Mouse (Mus musculus) forebrain, embryonic 11.5 days (tissue): Measurements from ENCODE around the gene Ctse. TPM values are rescaled to one million over a fixed set of nuclear protein-coding genes. Genes with fewer than 3 reads are reported as not detected.
"Not testable (repeated sequence)": the region's sequence is repeated elsewhere in the genome, so short reads cannot be mapped to it uniquely, and the experiment has no call there.

Source experiments
- ATAC-seq: fragments of 200-750 bp; cut with Nextera tagmentation; replicated peaks from 2 replicates; pipeline ENCODE4 v1.8.0; 2017; ENCODE audit warnings: moderate TSS enrichment; ENCODE audit not compliant: low FRiP score
- DNase-seq: peaks from one replicate; pipeline ENCODE4 v3.0.0-alpha.2; 2017; ENCODE audit warnings: low spot score
- H3K27ac ChIP-seq: fragments of 300-500 bp; sonication (generic); 2 replicates; pipeline ENCODE4 v1.5.1; 2014; ENCODE audit warnings: low read depth, low read length
- H3K27me3 ChIP-seq: fragments of 300-500 bp; sonication (generic); 2 replicates; pipeline ENCODE4 v1.6.1; 2014; ENCODE audit warnings: mild to moderate bottlenecking, low read length, mixed read lengths; ENCODE audit not compliant: control insufficient read depth, insufficient read depth
- H3K36me3 ChIP-seq: fragments of 300-500 bp; sonication (generic); 2 replicates; pipeline ENCODE4 v1.6.1; 2014; ENCODE audit warnings: mild to moderate bottlenecking, low read length, moderate library complexity, mixed read lengths; ENCODE audit not compliant: control insufficient read depth, insufficient read depth
- H3K4me1 ChIP-seq: fragments of 300-500 bp; sonication (generic); replicated peaks from 2 replicates; pipeline ENCODE4 v1.6.1; 2014; ENCODE audit warnings: low read length, mixed read lengths; ENCODE audit not compliant: control insufficient read depth, insufficient read depth
- H3K4me2 ChIP-seq: fragments of 300-500 bp; sonication (generic); 2 replicates; pipeline ENCODE4 v1.6.1; 2014; ENCODE audit warnings: low read depth, mild to moderate bottlenecking, low read length, moderate library complexity, mixed read lengths; ENCODE audit not compliant: severe bottlenecking
- H3K4me3 ChIP-seq: fragments of 300-500 bp; sonication (generic); 2 replicates; pipeline ENCODE4 v1.5.1; 2014; ENCODE audit warnings: low read depth, low read length
- H3K9ac ChIP-seq: fragments of 300-500 bp; sonication (generic); 2 replicates; pipeline ENCODE4 v1.6.1; 2014; ENCODE audit warnings: low read length
- H3K9me3 ChIP-seq: fragments of 300-500 bp; sonication (generic); 2 replicates; pipeline ENCODE4 v1.6.1; 2016; ENCODE audit warnings: low read length, mixed read lengths; ENCODE audit not compliant: control insufficient read depth
- WGBS: fragments of 180-500 bp; shearing (Covaris S2); extraction: QIAGEN DNeasy Blood & Tissue Kit; methylation state at CpG from one replicate; pipeline ENCODE4 v1.1.7; 2014; 5-methylcytosine and 5-hydroxymethylcytosine counted together
- polyA plus RNA-seq: library from polyadenylated mRNA; unstranded; fragments of >200 nt; fragmentation: Nextera tagmentation; extraction: Ambion mirVana; gene quantifications from 2 replicates; pipeline ENCODE4 v1.2.1, GENCODE M21; 2014

The Ctse gene
- polyA plus RNA-seq, 1 experiment from 2014 or later = 0.35 TPM

GRCm38 (mm10) chr1:131616546-131617220 is 21.4 kb upstream of the Ctse start:
- Histone ChIP-seq H3K27me3 (no peaks in the 10 kb centered on the region), H3K9ac (no peak overlapping the region), H3K27ac (no peak overlapping the region), H3K4me3 (no peak overlapping the region), H3K36me3 (no peaks in the 10 kb centered on the region), H3K9me3 (no peaks in the 10 kb centered on the region; the same call in 1 of the 2 replicates), H3K4me1 (no peaks in the 10 kb centered on the region), H3K4me2 (no peak overlapping the region)
- WGBS = 84% methylated on average over 5 of the region's 5 CpGs
- ATAC-seq (no peak), DNase-seq (no peak)

- WGBS = 86% methylated on average over 1 of the region's 1 CpGs
- H3K36me3 ChIP-seq = no peaks in the 10 kb centered on the region
- no peak overlapping the region for H3K27ac ChIP-seq
- no peaks in the 10 kb centered on the region for H3K27me3 ChIP-seq
- H3K4me3 ChIP-seq = no peak overlapping the region
- no peak overlapping the region for H3K9ac ChIP-seq
- no peak for ATAC-seq
- no peaks in the 10 kb centered on the region for H3K4me1 ChIP-seq
- DNase-seq = no peak
- H3K4me2 ChIP-seq = no peak overlapping the region
- no peaks in the 10 kb centered on the region; the same call in 1 of the 2 replicates for H3K9me3 ChIP-seq
Observed at GRCm38 (mm10) chr1:131618576-131618975, 19.5 kb upstream of the Ctse start.

- H3K36me3 ChIP-seq = no peaks in the 10 kb centered on the region
- H3K4me3 ChIP-seq = no peak overlapping the region
- H3K9me3 ChIP-seq = no peaks in the 10 kb centered on the region; the same call in 1 of the 2 replicates
- H3K27me3 ChIP-seq = no peaks in the 10 kb centered on the region
- 91% methylated on average over 7 of the region's 7 CpGs for WGBS
- H3K4me2 ChIP-seq = no peak overlapping the region
- no peak for ATAC-seq
- no peak for DNase-seq
- no peaks in the 10 kb centered on the region for H3K4me1 ChIP-seq
- no peak overlapping the region for H3K27ac ChIP-seq
- no peak overlapping the region for H3K9ac ChIP-seq
Observed at GRCm38 (mm10) chr1:131619348-131619747, 18.8 kb upstream of the Ctse start.

- ATAC-seq = no peak
- no peaks in the 10 kb centered on the region for H3K4me1 ChIP-seq
- H3K4me2 ChIP-seq = no peak overlapping the region
- no peak overlapping the region for H3K4me3 ChIP-seq
- H3K9ac ChIP-seq = no peak overlapping the region
- H3K27ac ChIP-seq = no peak overlapping the region
- 87% methylated on average over 3 of the region's 3 CpGs for WGBS
- H3K27me3 ChIP-seq = no peaks in the 10 kb centered on the region
- H3K36me3 ChIP-seq = no peaks in the 10 kb centered on the region
- no peaks in the 10 kb centered on the region; the same call in 1 of the 2 replicates for H3K9me3 ChIP-seq
- DNase-seq = no peak
Observed at GRCm38 (mm10) chr1:131623644-131624043, 14.5 kb upstream of the Ctse start.

GRCm38 (mm10) chr1:131624175-131624835 is 13.8 kb upstream of the Ctse start:
- Histone ChIP-seq H3K4me1 (no peaks in the 10 kb centered on the region), H3K4me2 (no peak overlapping the region), H3K4me3 (no peak overlapping the region), H3K36me3 (no peaks in the 10 kb centered on the region), H3K9me3 (no peaks in the 10 kb centered on the region; the same call in 1 of the 2 replicates), H3K9ac (no peak overlapping the region), H3K27me3 (no peaks in the 10 kb centered on the region), H3K27ac (no peak overlapping the region)
- no peak for ATAC-seq
- WGBS = 69% methylated on average over 3 of the region's 3 CpGs
- DNase-seq = no peak

GRCm38 (mm10) chr1:131626200-131626599 is 11.9 kb upstream of the Ctse start:
- Histone ChIP-seq H3K4me2 (no peak overlapping the region), H3K27ac (no peak overlapping the region), H3K4me1 (no peaks in the 10 kb centered on the region), H3K4me3 (no peak overlapping the region), H3K9ac (no peak overlapping the region), H3K27me3 (no peaks in the 10 kb centered on the region), H3K9me3 (no peaks in the 10 kb centered on the region), H3K36me3 (no peaks in the 10 kb centered on the region)
- DNase-seq (no peak), ATAC-seq (no peak)
- WGBS = 89% methylated on average over 6 of the region's 6 CpGs

- not testable (repeated sequence) for H3K36me3 ChIP-seq, H3K9me3 ChIP-seq, H3K27ac ChIP-seq, H3K4me3 ChIP-seq, H3K9ac ChIP-seq, DNase-seq, H3K4me2 ChIP-seq, H3K27me3 ChIP-seq, H3K4me1 ChIP-seq, ATAC-seq
- WGBS = 84% methylated on average over 6 of the region's 6 CpGs
Observed at GRCm38 (mm10) chr1:131632216-131632615, 5.9 kb upstream of the Ctse start.

GRCm38 (mm10) chr1:131634495-131634894 is 3.6 kb upstream of the Ctse start:
- H3K36me3 ChIP-seq = no peaks in the 10 kb centered on the region
- DNase-seq (no peak), ATAC-seq (no peak)
- no peaks in the 10 kb centered on the region for H3K27me3 ChIP-seq
- H3K9me3 ChIP-seq = no peaks in the 10 kb centered on the region
- no peak overlapping the region for H3K9ac ChIP-seq
- no peaks in the 10 kb centered on the region for H3K4me1 ChIP-seq
- no peak overlapping the region for H3K4me3 ChIP-seq
- H3K27ac ChIP-seq = no peak overlapping the region
- H3K4me2 ChIP-seq = no peak overlapping the region
